Mouse (Mus musculus): Measurements from ENCODE around the gene Grap. TPM values are rescaled to one million over a fixed set of nuclear protein-coding genes. Genes with fewer than 3 reads are reported as not detected.

The Grap gene
- polyA plus RNA-seq, 1 experiment: 8.5 TPM

DNA sequence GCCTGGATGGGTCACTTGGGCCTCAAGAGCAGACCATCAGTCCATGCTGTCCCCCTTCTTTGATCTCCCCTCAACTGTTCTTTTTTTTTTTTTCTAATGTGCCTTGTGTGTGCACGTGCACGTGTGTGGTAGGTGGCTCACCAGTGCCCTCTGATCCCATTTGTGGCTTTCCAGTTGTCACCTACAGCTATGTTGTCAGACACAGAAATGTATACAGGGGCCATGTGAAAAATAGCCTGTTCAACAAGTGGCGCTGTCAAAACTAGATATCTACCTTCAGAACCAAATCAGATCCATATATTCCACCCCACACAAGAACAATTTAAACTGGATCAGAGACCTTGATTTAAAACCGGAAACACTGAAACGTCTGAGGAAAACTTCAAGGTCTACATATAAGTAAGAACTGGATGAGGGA, 3.9 kb upstream of the Grap start:
- no peak for TF ChIP-seq GATA1 (IDR thresholded peaks at IDR 0.05; ENCODE audit: low read length)

DNA sequence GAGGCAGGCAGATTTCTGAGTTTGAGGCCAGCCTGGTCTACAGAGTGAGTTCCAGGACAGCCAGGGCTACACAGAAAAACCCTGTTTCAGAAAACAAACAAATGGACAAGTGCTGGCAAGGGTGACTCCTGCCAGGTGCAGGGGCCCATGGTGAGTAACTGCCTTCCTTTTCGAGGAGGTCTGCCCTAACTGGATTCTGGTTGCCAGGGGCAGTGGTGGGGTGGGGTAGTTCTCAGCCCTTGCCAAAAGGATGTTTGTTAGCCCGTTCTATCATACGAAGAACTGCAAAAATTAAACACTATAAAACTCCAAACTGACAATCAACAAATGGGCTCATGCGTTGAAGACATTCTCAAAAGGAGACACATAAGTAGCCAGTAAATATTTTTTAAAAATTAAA, 3.4 kb upstream of the Grap start:
- TF ChIP-seq GATA1 (IDR thresholded peaks at IDR 0.05; ENCODE audit: low read length): no peak

DNA sequence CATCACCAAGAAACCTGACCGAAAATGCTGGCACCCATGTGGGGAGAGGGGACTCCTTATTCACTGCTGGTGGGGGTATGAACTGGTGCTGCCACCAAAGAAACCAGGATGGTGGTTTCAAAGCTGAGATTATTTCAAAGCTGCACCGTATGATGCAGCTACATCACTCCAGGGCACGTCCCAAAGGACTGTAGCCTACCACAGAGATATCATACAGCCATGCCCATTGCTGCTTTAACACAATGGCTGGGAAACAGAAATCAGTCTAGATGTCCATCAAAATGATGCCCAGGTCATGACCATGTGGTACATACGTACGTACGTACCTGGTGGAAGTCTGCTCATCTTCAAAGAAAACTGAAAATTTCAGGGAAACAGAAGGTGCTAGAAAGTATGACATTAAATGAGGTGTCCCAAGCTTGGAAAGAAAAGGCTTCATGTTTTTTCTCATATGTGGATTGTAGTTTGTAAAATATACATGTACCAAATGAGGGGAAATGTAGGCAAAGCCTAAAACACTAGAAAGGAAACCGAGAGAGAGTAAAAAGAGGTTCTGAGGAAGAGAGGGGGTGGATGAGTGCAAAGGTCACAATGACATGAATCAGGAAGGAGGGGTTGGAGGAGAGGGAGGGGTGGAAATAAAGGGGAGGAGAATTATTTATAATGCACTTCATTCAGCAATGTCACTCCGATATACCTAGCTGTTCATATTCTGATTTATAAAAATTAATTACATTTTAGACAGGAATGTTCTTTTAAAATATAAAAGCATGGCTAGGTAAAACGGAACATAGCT, 2.4 kb upstream of the Grap start:
- TF ChIP-seq GATA1 (IDR thresholded peaks at IDR 0.05; ENCODE audit: low read length): no peak

DNA sequence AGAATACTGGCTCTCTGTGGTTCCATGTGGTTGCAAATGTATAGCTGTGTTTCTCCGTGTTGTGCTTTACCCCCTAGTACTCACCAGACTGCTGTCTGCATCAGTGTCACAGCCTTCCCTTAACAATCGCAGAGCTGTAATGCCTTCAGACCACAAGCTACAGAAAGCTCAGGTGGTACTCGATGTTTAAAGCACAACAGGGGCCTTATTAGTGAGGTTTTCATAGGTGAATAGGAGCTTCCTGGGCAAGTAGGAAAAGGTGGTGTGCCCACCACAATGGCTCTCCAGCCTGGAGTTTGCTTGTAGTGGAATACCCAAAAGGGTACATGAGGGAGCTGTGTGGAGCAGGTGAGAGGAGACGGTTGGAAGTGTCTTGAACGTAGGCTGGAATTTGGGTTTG, 849 bp upstream of the Grap start:
- no peak for TF ChIP-seq GATA1 (IDR thresholded peaks at IDR 0.05; ENCODE audit: low read length)

DNA sequence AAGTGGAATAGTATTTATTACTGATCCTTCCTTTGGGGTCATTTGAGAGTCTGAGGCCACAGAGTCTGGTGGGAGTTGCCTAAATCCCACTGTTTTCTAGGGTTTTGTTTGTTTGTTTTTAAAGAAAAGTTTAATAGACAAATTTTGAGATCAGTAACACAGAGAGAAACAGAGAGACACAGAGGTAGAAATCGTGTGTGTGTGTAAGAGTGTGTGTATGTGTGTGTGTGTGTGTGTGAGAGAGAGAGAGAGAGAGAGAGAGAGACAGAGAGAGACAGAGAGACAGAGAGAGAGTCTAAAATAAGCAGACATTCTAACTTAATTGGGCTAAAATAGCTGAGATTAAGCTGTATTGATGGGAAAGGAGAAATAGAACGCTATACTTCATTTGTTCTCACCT, 503 bp downstream of the Grap start:
- TF ChIP-seq GATA1 (IDR thresholded peaks at IDR 0.05; ENCODE audit: low read length): no peak

DNA sequence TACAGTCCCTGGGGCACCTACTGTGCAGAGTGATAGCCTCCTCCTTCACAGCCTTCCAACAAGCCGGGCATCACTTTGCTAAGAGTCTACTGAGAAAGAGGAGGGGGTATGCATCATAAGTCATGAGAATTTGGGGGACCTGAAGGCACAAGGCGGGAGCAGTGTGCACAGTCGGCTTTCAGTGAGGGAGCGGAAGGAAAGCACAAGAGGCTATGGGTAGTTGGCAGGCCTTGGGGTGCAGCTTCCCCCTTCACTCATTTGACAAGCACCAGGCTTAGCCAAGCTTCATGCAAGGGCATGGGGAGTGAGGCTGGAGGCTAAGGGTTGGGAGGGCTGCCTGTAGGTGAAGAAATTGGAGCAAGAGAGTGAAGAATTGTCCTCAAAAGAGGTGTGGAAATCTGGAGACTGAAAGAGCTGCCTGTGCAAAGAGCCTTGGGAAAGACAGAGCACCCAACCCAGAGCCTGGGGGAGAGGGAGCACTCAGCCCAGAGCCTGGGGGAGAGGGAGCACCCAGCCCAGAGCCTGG, 1.8 kb downstream of the Grap start:
- TF ChIP-seq GATA1 (IDR thresholded peaks at IDR 0.05; ENCODE audit: low read length): no peak

DNA sequence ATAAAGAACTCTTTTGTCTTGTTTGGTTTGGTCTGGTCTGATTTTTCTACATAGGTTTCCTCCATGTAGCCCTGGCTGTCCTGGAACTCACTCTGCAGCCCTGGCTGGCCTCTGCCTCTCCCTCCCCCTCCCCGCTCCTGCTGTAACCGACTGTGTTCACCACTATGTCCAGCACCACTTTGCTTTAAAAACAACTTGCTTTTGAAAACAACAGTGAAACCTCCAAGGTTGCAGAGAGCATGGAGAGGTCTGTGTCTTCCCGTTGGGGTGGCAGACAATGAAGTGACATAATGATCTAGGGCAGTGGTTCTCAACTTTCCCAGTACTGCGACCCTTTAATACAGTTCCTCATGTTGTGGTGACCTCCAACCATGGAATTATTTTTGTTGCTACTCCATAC, 2.6 kb downstream of the Grap start:
- TF ChIP-seq GATA1 (IDR thresholded peaks at IDR 0.05; ENCODE audit: low read length): no peak

DNA sequence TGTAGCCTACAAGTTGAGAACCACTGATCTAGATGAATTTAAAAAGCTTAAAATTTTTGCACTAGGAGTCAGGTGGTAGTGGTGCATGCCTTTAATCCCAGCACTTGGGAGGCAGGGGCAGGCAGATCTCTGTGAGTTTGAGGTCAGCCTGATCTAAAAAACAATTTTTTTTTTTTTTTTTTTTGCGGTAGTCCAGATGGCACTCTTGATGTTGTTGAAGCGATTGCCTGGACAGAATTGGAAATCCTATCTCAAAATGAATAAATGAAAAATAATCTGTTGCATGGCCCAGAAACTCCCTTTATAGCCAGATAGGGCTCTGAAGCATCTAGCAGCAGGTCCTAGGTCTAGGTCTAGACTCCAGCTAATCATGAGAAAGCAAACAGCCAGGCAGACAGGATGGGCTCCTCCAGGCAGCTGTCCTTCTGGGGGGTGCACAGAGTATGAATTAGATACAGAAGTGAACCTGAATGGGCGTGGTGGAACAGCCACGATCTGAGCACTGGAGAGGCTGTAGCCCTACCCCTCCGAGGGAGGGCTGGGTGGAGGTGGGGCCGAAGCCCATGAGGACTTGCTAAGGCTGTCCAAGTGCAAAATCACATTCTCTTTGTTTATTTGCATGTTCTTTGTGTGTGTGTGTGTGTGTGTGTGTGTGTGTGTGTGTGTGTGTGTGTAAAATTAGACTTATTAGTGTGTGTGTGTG, 3.2 kb downstream of the Grap start:
- no peak for TF ChIP-seq GATA1 (IDR thresholded peaks at IDR 0.05; ENCODE audit: low read length)

DNA sequence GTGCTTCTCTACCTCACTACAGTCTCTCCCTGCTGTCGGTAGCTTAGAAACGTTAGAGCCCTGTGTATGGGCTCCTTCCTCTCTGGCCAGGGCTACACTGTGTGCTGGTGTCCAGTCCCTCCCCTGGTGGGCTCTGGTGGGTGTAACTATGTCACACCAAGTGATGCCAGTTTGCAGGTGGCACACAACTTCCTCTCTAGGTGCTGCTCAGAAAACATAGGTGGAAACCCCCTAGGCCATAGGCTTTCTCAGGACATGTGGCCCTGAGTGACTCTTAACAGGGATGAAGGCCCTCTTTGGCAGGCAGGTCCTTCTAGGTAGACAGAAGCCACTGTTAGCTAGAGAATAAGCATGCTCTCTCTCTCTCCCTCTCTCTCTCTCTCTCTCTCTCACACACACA, 4.4 kb downstream of the Grap start:
- TF ChIP-seq GATA1 (IDR thresholded peaks at IDR 0.05; ENCODE audit: low read length): no peak

DNA sequence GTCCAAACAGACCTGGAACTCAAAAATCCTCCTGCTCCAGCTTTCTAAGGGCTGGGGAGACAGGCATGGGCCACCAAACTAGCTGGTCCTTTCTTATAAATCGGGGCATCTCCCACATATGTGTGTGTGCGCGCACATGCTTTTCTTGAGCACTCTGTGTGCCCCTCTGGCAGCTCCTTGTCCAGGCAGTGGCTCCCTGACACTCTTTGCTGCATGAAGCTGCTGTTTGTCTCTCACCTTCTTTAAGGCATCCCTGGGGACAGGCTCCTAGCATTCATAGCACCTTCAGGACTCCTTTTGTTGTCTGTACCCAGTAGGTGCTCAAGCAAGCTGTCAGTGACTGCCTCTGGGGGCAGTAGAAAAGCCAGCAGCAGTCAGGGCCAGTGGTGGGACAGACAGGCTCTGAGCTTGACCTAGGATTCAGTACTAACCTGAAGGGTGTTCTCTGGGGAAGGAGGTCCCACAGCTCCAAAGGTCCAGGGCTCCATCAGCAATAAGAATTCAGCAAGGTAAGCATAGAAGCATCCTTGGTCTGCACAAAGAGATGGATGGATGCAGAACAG, 5.4 kb downstream of the Grap start:
- TF ChIP-seq GATA1 (IDR thresholded peaks at IDR 0.05; ENCODE audit: low read length): no peak

DNA sequence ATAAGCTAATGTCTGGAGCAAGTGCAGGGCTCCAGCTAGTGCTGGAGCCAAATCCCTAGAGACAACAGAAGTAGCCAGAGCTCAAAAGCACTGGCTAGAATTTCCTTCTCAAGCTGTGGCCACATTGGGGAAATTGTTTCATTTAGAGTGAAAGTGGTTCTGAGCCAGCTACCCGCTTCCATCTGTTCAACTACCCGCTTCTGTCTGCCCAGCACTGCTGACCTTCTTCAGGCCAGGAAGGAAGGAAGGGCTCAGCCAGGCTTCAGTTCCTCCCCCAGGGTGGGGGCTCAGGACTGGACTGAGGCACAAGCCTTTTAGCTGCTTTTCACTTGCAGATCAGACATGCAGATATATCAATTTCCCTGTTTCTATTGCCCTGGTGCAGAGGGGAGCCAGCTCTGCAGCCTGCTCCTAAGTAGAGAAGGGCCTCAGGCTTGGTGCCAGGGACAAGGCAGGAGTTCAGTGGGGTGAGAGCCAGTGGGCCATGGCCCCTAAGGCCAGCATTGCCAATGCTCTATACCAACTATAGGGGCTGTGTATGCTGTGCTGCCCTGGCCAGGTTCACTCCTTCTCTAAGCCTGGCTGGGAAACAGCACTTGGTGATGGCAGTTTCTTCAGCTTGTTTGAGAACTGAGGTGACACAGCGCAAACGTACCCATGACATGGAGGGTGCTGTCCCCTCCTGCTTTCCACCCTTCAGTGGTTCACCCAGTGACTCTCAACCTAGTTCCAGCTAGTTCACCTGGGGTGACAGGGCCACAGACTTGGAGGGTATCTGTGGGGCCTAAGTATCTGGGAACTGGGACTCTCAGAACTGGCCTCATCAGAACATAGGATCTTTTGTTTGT, 6.2 kb downstream of the Grap start:
- no peak for TF ChIP-seq GATA1 (IDR thresholded peaks at IDR 0.05; ENCODE audit: low read length)

DNA sequence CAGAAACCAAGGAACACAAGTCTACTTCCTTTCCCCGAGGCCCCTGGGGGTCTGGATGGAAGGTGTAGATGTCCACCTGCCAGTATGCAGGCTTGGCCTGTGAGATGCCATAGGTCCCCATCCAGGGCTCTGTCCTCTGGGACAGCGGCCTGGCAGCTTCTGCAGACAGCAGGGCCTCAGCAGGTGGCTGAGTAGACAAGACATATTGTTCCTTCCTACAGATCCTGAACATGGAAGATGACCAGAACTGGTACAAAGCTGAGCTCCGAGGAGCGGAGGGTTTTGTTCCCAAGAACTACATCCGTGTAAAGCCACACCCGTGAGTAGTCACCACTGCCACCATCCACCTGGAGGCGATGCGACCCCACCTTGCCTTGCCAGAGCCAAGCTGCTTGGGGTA, 6.9 kb downstream of the Grap start:
- no peak for TF ChIP-seq GATA1 (IDR thresholded peaks at IDR 0.05; ENCODE audit: low read length)

DNA sequence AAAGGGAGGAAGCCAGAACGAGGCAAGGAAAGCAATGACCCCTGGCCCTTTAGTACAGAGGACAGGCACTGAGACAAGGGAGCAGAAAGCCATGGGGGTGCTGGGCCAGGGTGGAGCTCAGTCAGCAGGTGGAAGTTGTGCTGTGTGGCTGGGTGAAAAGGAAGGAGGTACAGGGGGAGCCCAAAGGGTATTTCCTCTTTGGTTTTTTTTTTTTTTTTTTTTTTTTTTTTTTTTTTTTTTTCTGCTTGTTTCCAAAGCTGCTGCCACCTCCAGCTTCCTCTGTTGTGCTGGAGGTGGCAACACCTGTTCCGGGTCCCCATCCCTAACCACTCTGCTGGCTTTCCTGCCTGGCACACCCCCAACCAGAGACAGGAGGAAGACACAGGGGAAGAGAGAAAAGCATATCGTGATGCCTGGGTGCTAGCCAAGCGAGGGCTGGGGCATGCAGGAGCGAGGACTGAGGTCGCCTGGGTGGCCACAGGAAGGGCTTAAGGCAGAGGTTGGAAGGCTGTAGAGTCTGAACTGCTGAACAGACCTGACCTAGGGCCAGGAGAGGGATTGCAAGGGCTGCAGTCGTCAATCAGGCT, 7.8 kb downstream of the Grap start:
- TF ChIP-seq GATA1 (IDR thresholded peaks at IDR 0.05; ENCODE audit: low read length): no peak

DNA sequence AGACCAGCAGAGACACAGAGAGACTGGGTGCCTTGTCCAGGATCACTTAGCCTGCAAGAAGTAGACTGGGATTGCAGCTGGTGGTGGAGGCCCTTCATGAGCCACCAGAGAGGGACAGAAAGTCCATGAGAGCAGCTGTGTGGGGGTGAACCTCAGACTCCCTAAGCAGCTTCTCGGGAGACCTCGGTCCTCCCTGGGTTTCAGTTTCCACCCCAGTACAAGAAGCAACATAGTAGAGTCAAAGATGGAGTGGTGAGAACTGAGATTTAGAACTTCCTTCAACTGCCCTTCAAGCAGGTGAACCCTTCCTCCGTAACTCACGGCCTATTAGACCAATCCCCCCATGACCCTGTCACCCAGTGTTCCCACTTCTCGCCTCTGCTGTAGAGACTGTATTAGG, 9.1 kb downstream of the Grap start:
- TF ChIP-seq GATA1 (IDR thresholded peaks at IDR 0.05; ENCODE audit: low read length): no peak

DNA sequence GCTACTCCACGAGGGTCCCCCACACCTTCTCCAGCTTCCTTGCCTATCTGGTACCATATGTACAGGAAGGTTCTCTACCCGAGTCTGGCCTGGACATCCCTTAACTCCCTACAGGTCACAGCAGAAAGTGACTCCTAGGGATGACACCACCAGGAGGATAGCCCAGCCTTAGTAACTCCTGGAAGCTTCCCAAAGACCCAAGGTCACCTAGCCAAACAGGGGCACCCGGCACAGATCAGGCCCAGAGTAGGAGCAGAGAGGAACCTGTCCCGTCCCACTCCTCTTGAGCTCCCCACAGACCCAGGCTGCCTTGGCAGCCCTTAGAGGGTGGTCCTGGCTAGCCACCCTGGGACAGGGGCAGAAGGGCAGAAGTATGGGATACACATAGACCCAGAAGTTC, 12.3 kb downstream of the Grap start:
- no peak for TF ChIP-seq GATA1 (IDR thresholded peaks at IDR 0.05; ENCODE audit: low read length)

Data from G1E-ER4 (cell line).